Mouse (Mus musculus) effector memory CD4-positive, alpha-beta T cell, adult 5 months (primary cell): Measurements from ENCODE around the gene Olfr994. TPM values are rescaled to one million over a fixed set of nuclear protein-coding genes. Genes with fewer than 3 reads are reported as not detected.

Experiments
- polyA plus RNA-seq: library from polyadenylated mRNA; unstranded; fragments of 100-300 nt; shearing (Covaris generic); gene quantifications from one replicate; pipeline ENCODE4 v1.2.1, GENCODE M21; 2017

Olfr994 gene
- not detected for polyA plus RNA-seq

DNA sequence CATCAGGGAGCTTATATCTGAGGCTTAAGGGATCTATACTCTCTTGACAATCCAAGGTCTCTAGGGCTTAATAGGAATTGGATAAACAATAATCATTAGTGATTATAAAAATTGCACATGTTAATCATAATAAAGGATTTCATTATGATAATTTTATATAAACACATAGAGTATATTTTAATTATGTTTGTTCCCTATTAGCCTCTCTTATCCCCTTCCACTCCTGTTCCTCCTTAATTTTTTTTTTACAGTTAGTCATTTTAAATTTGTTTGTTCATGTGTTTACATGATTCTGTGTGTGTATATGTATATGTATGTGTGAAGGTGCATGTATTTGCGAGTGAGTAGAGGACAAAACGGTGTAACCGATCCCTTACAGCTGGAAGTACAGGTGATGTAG is at the start of gene Olfr994:
Olfr994 (minus strand) TSS at position 101 of the 400 bp plus-strand sequence.

DNA sequence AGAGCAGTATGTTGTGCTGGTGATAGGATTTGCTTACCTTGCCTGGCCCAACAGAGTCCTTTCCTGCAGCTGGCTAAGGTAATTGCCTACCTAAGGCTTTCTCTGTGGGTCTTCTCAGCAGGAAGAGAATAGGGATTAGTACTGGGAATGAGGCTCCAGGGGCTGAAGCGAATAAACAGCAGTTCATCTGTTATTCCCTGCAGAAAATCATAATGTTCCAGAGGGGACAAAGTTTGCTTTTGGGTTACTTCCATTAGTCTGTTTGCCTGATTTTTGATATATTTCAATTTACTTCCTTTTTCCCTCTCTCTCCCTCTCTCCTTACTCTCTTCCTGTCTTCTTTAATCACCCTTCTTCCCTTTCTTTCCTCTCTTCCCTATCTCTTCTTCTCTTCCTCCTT is 7.3 kb upstream of the Olfr994 start, which contains the start of gene Olfr995:
Olfr995 (minus strand) TSS at position 101 of the 400 bp plus-strand sequence.

DNA sequence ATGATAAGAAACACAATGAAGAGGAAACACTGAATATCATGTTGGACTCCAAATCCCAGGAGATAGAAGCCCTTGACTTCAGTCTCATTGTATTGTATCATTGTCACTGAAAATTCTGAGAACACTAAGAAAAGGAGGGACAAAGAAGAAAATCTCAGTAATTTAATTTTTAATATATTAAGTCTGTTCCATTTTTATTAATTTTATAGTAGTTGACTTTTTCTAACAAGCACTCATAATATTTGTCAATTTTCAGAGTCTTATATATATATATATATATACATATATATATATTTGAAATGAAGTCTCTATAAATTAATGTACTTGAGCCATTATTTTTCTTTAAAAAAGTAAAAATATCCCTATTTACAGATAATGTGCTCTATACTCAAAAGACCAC is 21.5 kb downstream of the Olfr994 start, which contains the start of gene Olfr993:
Olfr993 (minus strand) TSS at position 101 of the 400 bp plus-strand sequence.

DNA sequence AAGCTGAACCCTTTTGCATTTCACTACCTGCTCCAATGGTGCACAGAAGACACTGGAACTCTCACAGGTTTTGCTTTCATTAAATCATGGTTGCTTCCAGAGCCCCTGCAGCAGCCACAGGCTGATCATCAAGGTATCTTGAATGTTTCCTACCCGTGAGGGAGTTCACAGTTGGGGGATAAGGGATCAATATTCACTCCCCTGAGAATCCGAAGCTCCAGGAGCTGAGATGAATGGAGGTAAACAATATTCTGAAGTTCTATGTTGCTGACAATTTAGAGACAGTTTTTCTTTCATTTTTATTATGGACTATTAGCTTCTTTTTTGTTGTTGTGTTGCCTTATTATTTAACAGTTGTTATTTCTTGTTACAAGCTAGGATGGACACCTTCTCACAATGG is 26.9 kb downstream of the Olfr994 start, which contains the start of gene Olfr992:
Olfr992 (minus strand) TSS at position 101 of the 400 bp plus-strand sequence.

Other genes starting within 250 kb of the Olfr994 start
- gene Lrrc55, start 239.3 kb downstream of the Olfr994 start, polyA plus RNA-seq = not detected
- gene Olfr987, start 97.1 kb downstream of the Olfr994 start, polyA plus RNA-seq = not detected
- not detected for gene Olfr988, start 73.2 kb downstream of the Olfr994 start, polyA plus RNA-seq
- gene Olfr992, start 27.0 kb downstream of the Olfr994 start, polyA plus RNA-seq = not detected
- not detected for gene Olfr993, start 21.6 kb downstream of the Olfr994 start, polyA plus RNA-seq
- not detected for gene Olfr995, start 7.2 kb upstream of the Olfr994 start, polyA plus RNA-seq
- gene 4833423E24Rik, start 82.6 kb upstream of the Olfr994 start, polyA plus RNA-seq = not detected
- not detected for gene Olfr996, start 142.8 kb upstream of the Olfr994 start, polyA plus RNA-seq
- not detected for gene Olfr998, start 152.5 kb upstream of the Olfr994 start, polyA plus RNA-seq
- gene Olfr1000, start 175.5 kb upstream of the Olfr994 start, polyA plus RNA-seq = not detected
- gene Olfr1002, start 214.3 kb upstream of the Olfr994 start, polyA plus RNA-seq = not detected
- not detected for gene Olfr154, start 228.0 kb upstream of the Olfr994 start, polyA plus RNA-seq
- gene Olfr1006, start 242.3 kb upstream of the Olfr994 start, polyA plus RNA-seq = not detected